Mouse (Mus musculus) embryonic facial prominence, embryonic 14.5 days (tissue): ENCODE measurements at regions not wholly inside any gene's neighbourhood (a gene's known extent, or its start where the extent isn't known, plus 50 kb on each side); places are given as distances from the start of the nearest gene placed in this dataset.

Source experiments
- ATAC-seq: fragments of 200-750 bp; cut with Nextera tagmentation; 2 replicates; pipeline ENCODE4 v1.8.0; 2017; ENCODE audit warnings: low read depth, moderate number of reproducible peaks, moderate TSS enrichment
- DNase-seq: peaks from one replicate; pipeline ENCODE4 v3.0.0-alpha.2; 2015; ENCODE audit warnings: low spot score
- H3K27ac ChIP-seq: fragments of 300-500 bp; sonication (generic); replicated peaks from 2 replicates; pipeline ENCODE4 v1.5.1; 2014; ENCODE audit warnings: low read depth, mild to moderate bottlenecking, low read length, moderate library complexity
- H3K27me3 ChIP-seq: fragments of 300-500 bp; sonication (generic); replicated peaks from 2 replicates; pipeline ENCODE4 v1.6.1; 2014; ENCODE audit warnings: low read length; ENCODE audit not compliant: control insufficient read depth, insufficient read depth
- H3K36me3 ChIP-seq: fragments of 300-500 bp; sonication (generic); 2 replicates; pipeline ENCODE4 v1.6.1; 2014; ENCODE audit warnings: low read length, mixed read lengths; ENCODE audit not compliant: control insufficient read depth, insufficient read depth
- H3K4me1 ChIP-seq: fragments of 300-500 bp; sonication (generic); 2 replicates; pipeline ENCODE4 v1.6.1; 2014; ENCODE audit warnings: antibody characterized with exemption, low read length; ENCODE audit not compliant: control insufficient read depth, insufficient read depth
- H3K4me2 ChIP-seq: fragments of 300-500 bp; sonication (generic); 2 replicates; pipeline ENCODE4 v1.6.1; 2014; ENCODE audit warnings: low read depth, mild to moderate bottlenecking, low read length, moderate library complexity, mixed read lengths
- H3K4me3 ChIP-seq: fragments of 300-500 bp; sonication (generic); 2 replicates; pipeline ENCODE4 v1.5.1; 2014; ENCODE audit warnings: low read depth, mild to moderate bottlenecking, low read length
- H3K9ac ChIP-seq: fragments of 300-500 bp; sonication (generic); 2 replicates; pipeline ENCODE4 v1.6.1; 2014; ENCODE audit warnings: low read depth, mild to moderate bottlenecking, low read length, moderate library complexity, mixed read lengths
- H3K9me3 ChIP-seq: fragments of 300-500 bp; sonication (generic); 2 replicates; pipeline ENCODE4 v1.6.1; 2016; ENCODE audit warnings: low read length; ENCODE audit not compliant: control insufficient read depth
- WGBS: fragments of 180-500 bp; shearing (Covaris S2); extraction: QIAGEN DNeasy Blood & Tissue Kit; methylation state at CpG from one replicate; pipeline ENCODE4 v1.1.7; 2014; 5-methylcytosine and 5-hydroxymethylcytosine counted together

DNA sequence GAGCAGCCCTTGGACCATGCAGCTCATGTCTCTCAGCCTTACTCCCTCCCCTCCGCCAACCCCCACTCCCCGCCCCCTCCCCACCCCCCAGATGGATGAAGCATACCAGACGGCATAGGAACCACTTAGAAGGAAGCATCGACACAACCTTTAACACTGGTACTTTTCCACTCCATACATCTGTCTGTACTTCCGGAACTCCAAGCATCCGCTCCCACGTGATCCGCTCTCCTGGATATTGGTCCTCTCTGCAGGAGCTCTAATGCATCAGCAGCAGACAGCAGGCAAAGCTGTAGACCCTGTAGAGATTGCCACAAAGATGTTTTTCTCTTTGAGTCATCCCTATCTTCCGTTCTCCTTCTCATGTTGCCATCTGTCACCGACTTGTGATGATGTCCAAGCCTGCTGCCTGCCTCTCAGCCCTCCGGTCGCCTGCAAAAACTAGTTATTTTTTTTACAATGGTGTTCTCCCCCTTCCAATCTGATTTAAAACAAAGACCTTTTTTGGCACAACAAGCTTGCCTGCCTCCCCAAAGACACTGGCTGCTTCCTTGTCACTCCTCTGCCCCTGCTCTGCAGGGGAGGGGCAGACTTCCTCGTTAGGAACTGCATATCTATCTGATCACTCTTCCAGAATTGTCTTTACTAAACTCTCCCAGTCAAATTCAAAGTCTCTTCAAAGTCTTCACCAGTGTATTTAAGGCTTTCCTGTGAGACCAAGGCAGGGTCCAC is 62.4 kb upstream of the Mrps6 start:
- Histone ChIP-seq H3K27me3 (no peaks in the 10 kb centered on the region), H3K4me1 (peaks cover 3% of the 10 kb centered on the region; the same call in 1 of the 2 replicates), H3K27ac (peak overlapping the region; percentile 16; the same call in 1 of the 2 replicates), H3K4me2 (peak overlapping the region; percentile 43), H3K9me3 (no peaks in the 10 kb centered on the region), H3K4me3 (peak overlapping the region; percentile 4), H3K9ac (peak overlapping the region; percentile 26; the same call in 1 of the 2 replicates), H3K36me3 (no peaks in the 10 kb centered on the region)
- DNase-seq = peak; percentile 82
- ATAC-seq = peak; percentile 79
- WGBS = 12% methylated on average over 12 of the region's 13 CpGs

DNA sequence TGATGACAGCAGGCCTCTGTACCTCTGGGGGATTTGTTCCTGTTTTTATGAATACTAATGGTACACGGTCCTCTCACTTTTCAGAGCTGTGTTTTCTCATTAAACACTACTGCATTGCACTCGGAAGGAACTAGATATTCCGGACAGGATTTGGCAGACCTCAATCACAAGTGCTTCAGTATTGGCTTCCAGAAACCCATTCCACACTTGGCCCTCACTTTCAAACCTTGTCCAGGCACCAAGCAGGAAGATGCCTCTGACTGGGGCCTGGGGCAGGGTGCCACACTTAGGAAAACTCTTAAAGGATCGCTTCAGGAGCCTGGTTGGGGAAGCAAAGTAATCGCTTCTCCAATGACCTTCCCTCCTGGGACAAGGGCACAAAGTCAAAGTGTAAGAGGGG is 50.7 kb upstream of the Mrps6 start:
- Histone ChIP-seq H3K36me3 (no peaks in the 10 kb centered on the region), H3K9me3 (no peaks in the 10 kb centered on the region), H3K27me3 (no peaks in the 10 kb centered on the region), H3K4me1 (no peaks in the 10 kb centered on the region), H3K4me3 (no peak overlapping the region), H3K4me2 (no peak overlapping the region), H3K9ac (no peak overlapping the region), H3K27ac (no peak overlapping the region)
- DNase-seq (no peak), ATAC-seq (no peak)
- WGBS = 72% methylated on average over 5 of the region's 5 CpGs
